Mouse (Mus musculus): Measurements from ENCODE around the gene Krtap29-1.

Krtap29-1 gene

GRCm38 (mm10) chr11:99978953-99979352, at the start of gene Krtap29-1:
Gene Krtap29-1, minus strand, starts transcription at chr11:99979053.
- DNase-seq: no peak

DNA sequence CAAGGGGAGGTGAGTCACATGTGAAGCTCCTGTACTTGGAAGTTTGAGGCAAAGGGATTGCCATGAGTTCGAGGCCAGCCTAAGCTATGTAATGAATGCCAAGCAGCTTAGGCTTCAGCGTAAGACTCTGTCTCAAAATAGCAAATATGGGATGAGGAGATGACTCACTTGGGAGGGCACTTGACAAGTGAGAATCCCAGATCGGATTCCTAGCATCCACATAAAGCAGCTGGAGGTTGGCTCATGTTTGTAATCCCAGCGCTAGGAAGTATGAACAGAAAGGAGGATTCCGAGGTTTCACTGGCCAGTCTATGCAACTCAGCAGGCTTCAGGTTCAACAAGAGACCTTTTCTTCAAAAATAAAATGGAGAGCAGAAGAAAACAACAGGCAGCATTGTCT, 42.6 kb upstream of the Krtap29-1 start:
- no peak for DNase-seq

- no peak for DNase-seq
These were observed 40.6 kb upstream of the Krtap29-1 start for GRCm38 (mm10) chr11:100019466-100019865.

- DNase-seq: no peak
These were observed 37.3 kb upstream of the Krtap29-1 start, which contains the start of gene Krt33a for GRCm38 (mm10) chr11:100016112-100016511. Gene Krt33a, minus strand, starts transcription at chr11:100016212.

DNA sequence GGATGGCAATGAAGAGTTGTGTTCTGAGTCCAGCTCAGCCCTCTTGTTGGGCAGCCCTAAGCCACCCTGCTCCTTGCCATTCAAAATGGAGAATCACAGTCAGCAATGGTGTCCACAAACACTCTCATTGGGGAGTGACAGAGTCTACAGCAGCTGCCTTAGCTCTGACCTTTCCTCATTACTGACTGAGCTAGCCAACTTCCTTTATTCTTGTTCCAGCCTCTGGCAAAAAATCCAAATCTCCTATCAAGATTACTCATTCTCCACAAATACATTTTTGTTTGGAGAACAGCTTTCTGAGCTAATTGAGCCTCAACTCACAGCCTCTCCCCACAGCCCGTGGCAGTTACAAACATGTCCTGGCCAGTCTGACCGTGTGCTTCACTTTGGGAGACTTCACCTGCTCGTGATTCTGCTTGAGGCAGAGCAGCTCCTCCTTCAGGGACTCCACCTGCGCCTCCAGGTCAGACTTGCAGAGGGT, 34.9 kb upstream of the Krtap29-1 start:
- no peak for DNase-seq

- no peak for DNase-seq
These were observed 31.8 kb upstream of the Krtap29-1 start for GRCm38 (mm10) chr11:100010682-100011081.

GRCm38 (mm10) chr11:100008336-100008735, 29.5 kb upstream of the Krtap29-1 start:
- DNase-seq: no peak

GRCm38 (mm10) chr11:100006624-100007023, 27.8 kb upstream of the Krtap29-1 start:
- no peak for DNase-seq

DNA sequence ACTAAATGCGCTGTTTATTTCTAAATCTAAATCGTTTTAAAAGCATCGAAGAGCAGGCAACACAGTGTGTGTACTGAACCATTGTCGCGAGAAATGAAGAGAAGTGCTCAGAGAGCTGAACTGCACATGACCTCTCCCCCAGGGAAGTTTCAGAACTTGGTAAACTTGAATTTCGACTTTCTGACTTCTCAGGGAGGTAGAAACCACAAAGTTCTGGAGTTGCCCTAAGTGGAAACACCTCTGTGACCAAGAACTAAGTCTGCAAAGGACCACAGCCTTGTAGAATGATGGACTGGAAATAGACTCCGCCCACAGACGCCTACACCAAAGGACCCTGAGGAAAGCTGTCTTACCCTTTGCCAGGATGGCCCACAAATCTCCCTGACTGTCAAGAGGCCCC, 27.1 kb upstream of the Krtap29-1 start:
- DNase-seq: no peak

- peak; percentile 68 for DNase-seq
These were observed 26.0 kb upstream of the Krtap29-1 start for GRCm38 (mm10) chr11:100004846-100005245.

- no peak for DNase-seq
These were observed 20.2 kb upstream of the Krtap29-1 start for GRCm38 (mm10) chr11:99999091-99999490.

- no peak for DNase-seq
These were observed 15.5 kb upstream of the Krtap29-1 start for GRCm38 (mm10) chr11:99994384-99994661.

GRCm38 (mm10) chr11:99993620-99994383, 14.9 kb upstream of the Krtap29-1 start, which contains the start of gene Krtap17-1:
Gene Krtap17-1, minus strand, starts transcription at chr11:99993994.
- DNase-seq: no peak

DNA sequence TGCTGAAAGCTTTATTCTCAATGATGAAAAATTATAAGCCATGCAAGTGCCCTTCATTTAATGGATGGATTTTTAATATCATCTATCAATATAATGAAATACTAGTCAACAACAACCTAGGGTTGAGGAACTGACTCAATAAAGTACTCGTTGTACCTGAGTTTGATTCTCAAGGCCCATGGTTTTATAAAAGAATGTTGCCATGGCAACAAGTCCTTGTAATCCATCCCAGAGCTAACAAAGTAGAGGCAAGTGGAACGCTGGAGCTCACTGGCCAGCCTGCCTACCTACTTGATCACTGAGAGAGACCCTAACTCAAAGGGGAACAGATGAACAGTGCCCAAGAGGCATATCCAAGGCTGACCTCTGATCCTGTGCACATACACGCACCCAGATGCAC, 11.7 kb upstream of the Krtap29-1 start:
- DNase-seq: no peak

- peak; percentile 26 for DNase-seq
These were observed 11.1 kb upstream of the Krtap29-1 start for GRCm38 (mm10) chr11:99989881-99990405.

GRCm38 (mm10) chr11:99988530-99988929, 9.7 kb upstream of the Krtap29-1 start:
- DNase-seq: no peak

GRCm38 (mm10) chr11:99986180-99986647, 7.4 kb upstream of the Krtap29-1 start, which contains the start of gene Krtap16-1:
Gene Krtap16-1, minus strand, starts transcription at chr11:99986597.
- DNase-seq: no peak

GRCm38 (mm10) chr11:99985291-99986092, 6.6 kb upstream of the Krtap29-1 start:
- DNase-seq: peak; percentile 95

- no peak for DNase-seq
These were observed 4.6 kb upstream of the Krtap29-1 start for GRCm38 (mm10) chr11:99983442-99983841.

DNA sequence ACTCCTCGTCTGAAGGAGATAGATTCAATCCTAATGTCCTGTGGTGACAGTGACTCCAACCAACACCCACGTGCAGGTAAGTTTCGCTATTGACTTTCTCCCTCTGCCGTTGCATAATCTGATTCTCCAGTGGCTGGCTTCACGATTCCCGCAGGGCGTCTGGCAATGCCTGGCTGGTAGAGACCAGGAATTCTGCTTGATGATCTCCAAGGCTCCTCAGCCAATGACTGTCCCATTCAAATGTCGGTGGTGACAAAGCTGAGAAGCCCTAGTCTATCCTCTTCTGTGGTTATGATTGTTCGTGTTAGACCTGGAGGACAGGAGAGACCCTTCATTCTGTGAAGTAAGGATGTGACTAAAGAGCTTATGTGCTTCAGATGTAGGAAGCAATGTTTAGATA, 3.9 kb upstream of the Krtap29-1 start:
- DNase-seq: no peak

- no peak for DNase-seq
These were observed 12.9 kb downstream of the Krtap29-1 start for GRCm38 (mm10) chr11:99965961-99966360.

- DNase-seq: no peak
These were observed 14.6 kb downstream of the Krtap29-1 start for GRCm38 (mm10) chr11:99964213-99964612.

DNA sequence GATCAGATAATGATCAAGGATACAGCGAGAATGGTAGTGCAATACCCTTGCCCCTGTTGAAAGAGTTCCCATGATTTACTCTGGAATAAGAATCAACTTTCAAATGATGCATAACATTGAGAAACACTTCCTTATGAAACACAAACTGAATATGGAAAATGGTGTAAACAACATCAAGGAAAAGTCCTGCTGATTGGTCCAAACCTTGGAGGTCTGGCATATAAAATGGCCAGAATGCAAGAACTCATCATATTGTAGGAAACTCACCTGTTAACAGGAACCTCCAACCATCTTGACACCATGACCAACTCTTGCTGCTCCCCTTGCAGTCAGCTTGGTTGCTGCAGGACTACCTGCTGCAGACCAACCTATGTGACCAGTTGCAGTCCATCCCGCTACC, 30.7 kb downstream of the Krtap29-1 start, which contains the start of gene Krtap9-5:
Krtap9-5 (plus strand) TSS at position 301 of the 400 bp plus-strand sequence.
- DNase-seq: no peak
